Mouse (Mus musculus): ENCODE measurements around the gene Pla1a. TPM values are rescaled to one million over a fixed set of nuclear protein-coding genes. Genes with fewer than 3 reads are reported as not detected.

Pla1a gene
- polyA plus RNA-seq, 1 experiment from 2014 or later, result 0.23 TPM

GRCm38 (mm10) chr16:38379493-38379892 lies 53.5 kb downstream of the Pla1a start:
- no peak overlapping the region for H3K4me2 ChIP-seq (ENCODE audit: low read depth)
- no peak overlapping the region for H3K9ac ChIP-seq (ENCODE audit: low read length)
- ATAC-seq (ENCODE audit: insufficient read depth, low FRiP score, low TSS enrichment) (no peak), DNase-seq (ENCODE audit: low spot score) (no peak)
- H3K27me3 ChIP-seq (ENCODE audit: control insufficient read depth, insufficient read depth, low read length), result no peaks in the 10 kb centered on the region
- no peaks in the 10 kb centered on the region for H3K4me1 ChIP-seq (ENCODE audit: control insufficient read depth, insufficient read depth, low read length)
- no peaks in the 10 kb centered on the region for H3K36me3 ChIP-seq (ENCODE audit: control insufficient read depth, insufficient read depth, low read length)
- 14% methylated on average over 3 of the region's 3 CpGs for WGBS
- H3K9me3 ChIP-seq (ENCODE audit: control insufficient read depth, low read length), result no peaks in the 10 kb centered on the region
- no peak overlapping the region for H3K27ac ChIP-seq (ENCODE audit: low read depth, low read length)
- H3K4me3 ChIP-seq (ENCODE audit: low read depth, low read length), result no peak overlapping the region

- H3K4me2 ChIP-seq (ENCODE audit: low read depth), result no peak overlapping the region
- no peaks in the 10 kb centered on the region for H3K9me3 ChIP-seq (ENCODE audit: control insufficient read depth, low read length)
- no peak for DNase-seq (ENCODE audit: low spot score)
- no peak for ATAC-seq (ENCODE audit: insufficient read depth, low FRiP score, low TSS enrichment)
- no peak overlapping the region for H3K9ac ChIP-seq (ENCODE audit: low read length)
- H3K27me3 ChIP-seq (ENCODE audit: control insufficient read depth, insufficient read depth, low read length), result no peaks in the 10 kb centered on the region
- H3K4me3 ChIP-seq (ENCODE audit: low read depth, low read length), result no peak overlapping the region
- WGBS, result 53% methylated on average over 6 of the region's 6 CpGs
- H3K4me1 ChIP-seq (ENCODE audit: control insufficient read depth, insufficient read depth, low read length), result no peaks in the 10 kb centered on the region
- H3K36me3 ChIP-seq (ENCODE audit: control insufficient read depth, insufficient read depth, low read length), result no peaks in the 10 kb centered on the region
- no peak overlapping the region for H3K27ac ChIP-seq (ENCODE audit: low read depth, low read length)
Observed at GRCm38 (mm10) chr16:38379088-38379487, 53.9 kb downstream of the Pla1a start.

GRCm38 (mm10) chr16:38378591-38378990 lies 54.4 kb downstream of the Pla1a start:
- Histone ChIP-seq H3K27ac (ENCODE audit: low read depth, low read length) (no peak overlapping the region), H3K4me3 (ENCODE audit: low read depth, low read length) (no peak overlapping the region), H3K27me3 (ENCODE audit: control insufficient read depth, insufficient read depth, low read length) (no peaks in the 10 kb centered on the region), H3K9ac (ENCODE audit: low read length) (no peak overlapping the region), H3K9me3 (ENCODE audit: control insufficient read depth, low read length) (no peaks in the 10 kb centered on the region), H3K36me3 (ENCODE audit: control insufficient read depth, insufficient read depth, low read length) (no peaks in the 10 kb centered on the region), H3K4me1 (ENCODE audit: control insufficient read depth, insufficient read depth, low read length) (no peaks in the 10 kb centered on the region), H3K4me2 (ENCODE audit: low read depth) (no peak overlapping the region)
- 64% methylated on average over 6 of the region's 6 CpGs for WGBS
- no peak for DNase-seq (ENCODE audit: low spot score)
- no peak for ATAC-seq (ENCODE audit: insufficient read depth, low FRiP score, low TSS enrichment)

GRCm38 (mm10) chr16:38377546-38377945 lies 55.4 kb downstream of the Pla1a start:
- ATAC-seq (ENCODE audit: insufficient read depth, low FRiP score, low TSS enrichment), result no peak
- no peaks in the 10 kb centered on the region for H3K27me3 ChIP-seq (ENCODE audit: control insufficient read depth, insufficient read depth, low read length)
- no peak for DNase-seq (ENCODE audit: low spot score)
- H3K4me3 ChIP-seq (ENCODE audit: low read depth, low read length), result no peak overlapping the region
- WGBS, result 81% methylated on average over 6 of the region's 6 CpGs
- no peak overlapping the region for H3K4me2 ChIP-seq (ENCODE audit: low read depth)
- H3K9me3 ChIP-seq (ENCODE audit: control insufficient read depth, low read length), result no peaks in the 10 kb centered on the region
- H3K4me1 ChIP-seq (ENCODE audit: control insufficient read depth, insufficient read depth, low read length), result no peaks in the 10 kb centered on the region
- no peak overlapping the region for H3K9ac ChIP-seq (ENCODE audit: low read length)
- no peaks in the 10 kb centered on the region for H3K36me3 ChIP-seq (ENCODE audit: control insufficient read depth, insufficient read depth, low read length)
- no peak overlapping the region for H3K27ac ChIP-seq (ENCODE audit: low read depth, low read length)

- peak overlapping the region; percentile 13; the same call in 1 of the 2 replicates for H3K4me2 ChIP-seq (ENCODE audit: low read depth)
- no peak overlapping the region for H3K4me3 ChIP-seq (ENCODE audit: low read depth, low read length)
- ATAC-seq (ENCODE audit: insufficient read depth, low FRiP score, low TSS enrichment) (no peak), DNase-seq (ENCODE audit: low spot score) (no peak)
- H3K9me3 ChIP-seq (ENCODE audit: control insufficient read depth, low read length), result no peaks in the 10 kb centered on the region
- H3K36me3 ChIP-seq (ENCODE audit: control insufficient read depth, insufficient read depth, low read length), result no peaks in the 10 kb centered on the region
- H3K27me3 ChIP-seq (ENCODE audit: control insufficient read depth, insufficient read depth, low read length), result no peaks in the 10 kb centered on the region
- H3K4me1 ChIP-seq (ENCODE audit: control insufficient read depth, insufficient read depth, low read length), result no peaks in the 10 kb centered on the region
- no peak overlapping the region for H3K9ac ChIP-seq (ENCODE audit: low read length)
- WGBS, result 52% methylated on average over 8 of the region's 8 CpGs
- H3K27ac ChIP-seq (ENCODE audit: low read depth, low read length), result no peak overlapping the region
Observed at GRCm38 (mm10) chr16:38376841-38377249, 56.1 kb downstream of the Pla1a start.

GRCm38 (mm10) chr16:38376163-38376840 lies 56.6 kb downstream of the Pla1a start:
- no peak overlapping the region for H3K4me3 ChIP-seq (ENCODE audit: low read depth, low read length)
- H3K4me2 ChIP-seq (ENCODE audit: low read depth), result peak overlapping the region; percentile 13
- H3K36me3 ChIP-seq (ENCODE audit: control insufficient read depth, insufficient read depth, low read length), result no peaks in the 10 kb centered on the region
- DNase-seq (ENCODE audit: low spot score) (peak; percentile 68), ATAC-seq (ENCODE audit: insufficient read depth, low FRiP score, low TSS enrichment) (peak; percentile 81)
- H3K27ac ChIP-seq (ENCODE audit: low read depth, low read length), result no peak overlapping the region
- WGBS, result 42% methylated on average over 17 of the region's 17 CpGs
- H3K9me3 ChIP-seq (ENCODE audit: control insufficient read depth, low read length), result no peaks in the 10 kb centered on the region
- H3K9ac ChIP-seq (ENCODE audit: low read length), result 0 out of 2 replicates have a peak overlapping the region, but pooled peaks have one; percentile 12
- no peaks in the 10 kb centered on the region for H3K4me1 ChIP-seq (ENCODE audit: control insufficient read depth, insufficient read depth, low read length)
- no peaks in the 10 kb centered on the region for H3K27me3 ChIP-seq (ENCODE audit: control insufficient read depth, insufficient read depth, low read length)

GRCm38 (mm10) chr16:38375182-38375581 lies 57.8 kb downstream of the Pla1a start:
- Histone ChIP-seq H3K36me3 (ENCODE audit: control insufficient read depth, insufficient read depth, low read length) (no peaks in the 10 kb centered on the region), H3K9me3 (ENCODE audit: control insufficient read depth, low read length) (no peaks in the 10 kb centered on the region), H3K27ac (ENCODE audit: low read depth, low read length) (no peak overlapping the region), H3K4me1 (ENCODE audit: control insufficient read depth, insufficient read depth, low read length) (no peaks in the 10 kb centered on the region), H3K4me3 (ENCODE audit: low read depth, low read length) (no peak overlapping the region), H3K4me2 (ENCODE audit: low read depth) (no peak overlapping the region), H3K27me3 (ENCODE audit: control insufficient read depth, insufficient read depth, low read length) (no peaks in the 10 kb centered on the region), H3K9ac (ENCODE audit: low read length) (no peak overlapping the region)
- 86% methylated on average over 7 of the region's 7 CpGs for WGBS
- ATAC-seq (ENCODE audit: insufficient read depth, low FRiP score, low TSS enrichment) (no peak), DNase-seq (ENCODE audit: low spot score) (no peak)

- DNase-seq (ENCODE audit: low spot score) (no peak), ATAC-seq (ENCODE audit: insufficient read depth, low FRiP score, low TSS enrichment) (no peak)
- Histone ChIP-seq H3K4me3 (ENCODE audit: low read depth, low read length) (no peak overlapping the region), H3K27ac (ENCODE audit: low read depth, low read length) (no peak overlapping the region), H3K27me3 (ENCODE audit: control insufficient read depth, insufficient read depth, low read length) (no peaks in the 10 kb centered on the region), H3K9me3 (ENCODE audit: control insufficient read depth, low read length) (no peaks in the 10 kb centered on the region), H3K4me1 (ENCODE audit: control insufficient read depth, insufficient read depth, low read length) (no peaks in the 10 kb centered on the region), H3K9ac (ENCODE audit: low read length) (no peak overlapping the region), H3K4me2 (ENCODE audit: low read depth) (no peak overlapping the region; the same call in 1 of the 2 replicates), H3K36me3 (ENCODE audit: control insufficient read depth, insufficient read depth, low read length) (no peaks in the 10 kb centered on the region)
- 83% methylated on average over 10 of the region's 10 CpGs for WGBS
Observed at GRCm38 (mm10) chr16:38374379-38375140, 58.4 kb downstream of the Pla1a start.

- H3K4me3 ChIP-seq (ENCODE audit: low read depth, low read length), result no peak overlapping the region
- H3K4me2 ChIP-seq (ENCODE audit: low read depth), result no peak overlapping the region; the same call in 1 of the 2 replicates
- H3K36me3 ChIP-seq (ENCODE audit: control insufficient read depth, insufficient read depth, low read length), result no peaks in the 10 kb centered on the region
- no peaks in the 10 kb centered on the region for H3K27me3 ChIP-seq (ENCODE audit: control insufficient read depth, insufficient read depth, low read length)
- ATAC-seq (ENCODE audit: insufficient read depth, low FRiP score, low TSS enrichment), result no peak
- H3K27ac ChIP-seq (ENCODE audit: low read depth, low read length), result no peak overlapping the region
- H3K9ac ChIP-seq (ENCODE audit: low read length), result no peak overlapping the region
- WGBS, result 90% methylated on average over 16 of the region's 16 CpGs
- H3K9me3 ChIP-seq (ENCODE audit: control insufficient read depth, low read length), result no peaks in the 10 kb centered on the region
- no peaks in the 10 kb centered on the region for H3K4me1 ChIP-seq (ENCODE audit: control insufficient read depth, insufficient read depth, low read length)
- no peak for DNase-seq (ENCODE audit: low spot score)
Observed at GRCm38 (mm10) chr16:38373941-38374340, 59.0 kb downstream of the Pla1a start.

Data from neural tube, embryonic 11.5 days (tissue).